Mouse (Mus musculus): ENCODE measurements around the gene Rab40c. TPM values are rescaled to one million over a fixed set of nuclear protein-coding genes. Genes with fewer than 3 reads are reported as not detected.

The Rab40c gene
- total and polyA plus RNA-seq, 3 experiments = 9.3 to 12.4 (median 10.8) TPM

GRCm38 (mm10) chr17:25865288-25865687 lies 54.2 kb downstream of the Rab40c start:
- H3K9me3 ChIP-seq (replicated peaks) = no peaks in the 10 kb centered on the region
- no peak for ATAC-seq (ENCODE audit: extremely low read depth, insufficient number of reproducible peaks, low FRiP score, poor library complexity, severe bottlenecking)
- TF ChIP-seq CTCF (IDR thresholded peaks at IDR 0.05; ENCODE audit: low read depth, low read length) (no peak), POLR2AphosphoS5 (IDR thresholded peaks at IDR 0.05; ENCODE audit: insufficient replicate concordance, low read depth, low read length) (no peak), GATA1 (IDR thresholded peaks at IDR 0.05; ENCODE audit: borderline replicate concordance, low read length) (no peak), TAL1 (conservative IDR thresholded peaks at IDR 0.05; ENCODE audit: low read depth, low read length) (no peak), GATA2 (IDR thresholded peaks at IDR 0.05; ENCODE audit: borderline replicate concordance, low read depth, low read length) (no peak)
- peaks cover 40% of the 10 kb centered on the region for H3K36me3 ChIP-seq (replicated peaks)
- no peak for DNase-seq (ENCODE audit: low spot score)
- H3K27me3 ChIP-seq (ENCODE audit: insufficient read depth, low read length) = no peaks in the 10 kb centered on the region; the same call in 1 of the 2 replicates
- H3K4me1 ChIP-seq (ENCODE audit: insufficient read depth, low read depth, low read length) = peaks cover 55% of the 10 kb centered on the region
- H3K4me3 ChIP-seq (ENCODE audit: low read depth, low read length) = no peak overlapping the region

GRCm38 (mm10) chr17:25864311-25864710 lies 55.2 kb downstream of the Rab40c start:
- ATAC-seq (ENCODE audit: extremely low read depth, insufficient number of reproducible peaks, low FRiP score, poor library complexity, severe bottlenecking) (no peak), DNase-seq (ENCODE audit: low spot score) (no peak)
- Histone ChIP-seq H3K4me3 (ENCODE audit: low read depth, low read length) (no peak overlapping the region), H3K27me3 (ENCODE audit: insufficient read depth, low read length) (no peaks in the 10 kb centered on the region; the same call in 1 of the 2 replicates), H3K4me1 (ENCODE audit: insufficient read depth, low read depth, low read length) (peaks cover 61% of the 10 kb centered on the region), H3K9me3 (replicated peaks) (no peaks in the 10 kb centered on the region), H3K36me3 (replicated peaks) (peaks cover 48% of the 10 kb centered on the region)
- no peak for TF ChIP-seq POLR2AphosphoS5 (IDR thresholded peaks at IDR 0.05; ENCODE audit: insufficient replicate concordance, low read depth, low read length)
- TF ChIP-seq CTCF (IDR thresholded peaks at IDR 0.05; ENCODE audit: low read depth, low read length) = no peak
- no peak for TF ChIP-seq GATA2 (IDR thresholded peaks at IDR 0.05; ENCODE audit: borderline replicate concordance, low read depth, low read length)
- TF ChIP-seq TAL1 (conservative IDR thresholded peaks at IDR 0.05; ENCODE audit: low read depth, low read length) = no peak
- TF ChIP-seq GATA1 (IDR thresholded peaks at IDR 0.05; ENCODE audit: borderline replicate concordance, low read length) = no peak

- Histone ChIP-seq H3K4me1 (ENCODE audit: insufficient read depth, low read depth, low read length) (peaks cover 61% of the 10 kb centered on the region), H3K9me3 (replicated peaks) (no peaks in the 10 kb centered on the region), H3K4me3 (ENCODE audit: low read depth, low read length) (no peak overlapping the region), H3K36me3 (replicated peaks) (peaks cover 54% of the 10 kb centered on the region), H3K27me3 (ENCODE audit: insufficient read depth, low read length) (peaks cover 4% of the 10 kb centered on the region)
- TF ChIP-seq GATA1 (IDR thresholded peaks at IDR 0.05; ENCODE audit: borderline replicate concordance, low read length) (no peak), GATA2 (IDR thresholded peaks at IDR 0.05; ENCODE audit: borderline replicate concordance, low read depth, low read length) (no peak), TAL1 (conservative IDR thresholded peaks at IDR 0.05; ENCODE audit: low read depth, low read length) (no peak), POLR2AphosphoS5 (IDR thresholded peaks at IDR 0.05; ENCODE audit: insufficient replicate concordance, low read depth, low read length) (no peak), CTCF (IDR thresholded peaks at IDR 0.05; ENCODE audit: low read depth, low read length) (no peak)
- ATAC-seq (ENCODE audit: extremely low read depth, insufficient number of reproducible peaks, low FRiP score, poor library complexity, severe bottlenecking) (no peak), DNase-seq (ENCODE audit: low spot score) (no peak)
These were observed 55.8 kb downstream of the Rab40c start for GRCm38 (mm10) chr17:25863681-25864080.

- H3K27me3 ChIP-seq (ENCODE audit: insufficient read depth, low read length) = peaks cover 4% of the 10 kb centered on the region; the same call in 1 of the 2 replicates
- no peaks in the 10 kb centered on the region for H3K9me3 ChIP-seq (replicated peaks)
- no peak for ATAC-seq (ENCODE audit: extremely low read depth, insufficient number of reproducible peaks, low FRiP score, poor library complexity, severe bottlenecking)
- peaks cover 67% of the 10 kb centered on the region for H3K36me3 ChIP-seq (replicated peaks)
- no peak for DNase-seq (ENCODE audit: low spot score)
- H3K4me1 ChIP-seq (ENCODE audit: insufficient read depth, low read depth, low read length) = peaks cover 47% of the 10 kb centered on the region
- TF ChIP-seq GATA2 (IDR thresholded peaks at IDR 0.05; ENCODE audit: borderline replicate concordance, low read depth, low read length) = no peak
- no peak for TF ChIP-seq POLR2AphosphoS5 (IDR thresholded peaks at IDR 0.05; ENCODE audit: insufficient replicate concordance, low read depth, low read length)
- no peak for TF ChIP-seq CTCF (IDR thresholded peaks at IDR 0.05; ENCODE audit: low read depth, low read length)
- no peak for TF ChIP-seq GATA1 (IDR thresholded peaks at IDR 0.05; ENCODE audit: borderline replicate concordance, low read length)
- TF ChIP-seq TAL1 (conservative IDR thresholded peaks at IDR 0.05; ENCODE audit: low read depth, low read length) = no peak
- peak overlapping the region; percentile 76 for H3K4me3 ChIP-seq (ENCODE audit: low read depth, low read length)
These were observed 57.6 kb downstream of the Rab40c start for GRCm38 (mm10) chr17:25861704-25862612.

GRCm38 (mm10) chr17:25860832-25861703 lies 58.5 kb downstream of the Rab40c start, which contains the start of gene Wdr90:
Gene Wdr90 (minus strand): TSS chr17:25861501.
- H3K27me3 ChIP-seq (ENCODE audit: insufficient read depth, low read length) = peaks cover 4% of the 10 kb centered on the region; the same call in 1 of the 2 replicates
- ATAC-seq (ENCODE audit: extremely low read depth, insufficient number of reproducible peaks, low FRiP score, poor library complexity, severe bottlenecking) = peak; percentile 60
- TF ChIP-seq GATA1 (IDR thresholded peaks at IDR 0.05; ENCODE audit: borderline replicate concordance, low read length) = no peak
- TF ChIP-seq GATA2 (IDR thresholded peaks at IDR 0.05; ENCODE audit: borderline replicate concordance, low read depth, low read length) = no peak
- no peak for TF ChIP-seq TAL1 (conservative IDR thresholded peaks at IDR 0.05; ENCODE audit: low read depth, low read length)
- TF ChIP-seq CTCF (IDR thresholded peaks at IDR 0.05; ENCODE audit: low read depth, low read length) = no peak
- no peak for TF ChIP-seq POLR2AphosphoS5 (IDR thresholded peaks at IDR 0.05; ENCODE audit: insufficient replicate concordance, low read depth, low read length)
- DNase-seq (ENCODE audit: low spot score) = peak; percentile 70
- H3K9me3 ChIP-seq (replicated peaks) = no peaks in the 10 kb centered on the region
- H3K4me1 ChIP-seq (ENCODE audit: insufficient read depth, low read depth, low read length) = peaks cover 40% of the 10 kb centered on the region
- H3K36me3 ChIP-seq (replicated peaks) = peaks cover 61% of the 10 kb centered on the region
- H3K4me3 ChIP-seq (ENCODE audit: low read depth, low read length) = peak within 1 kb of the TSS; percentile 76

Data from G1E (cell line).